Mouse (Mus musculus) WW6 (cell line): ENCODE data around the gene Cgrrf1.

Experiments used
- DNase-seq: peaks from one replicate; pipeline ENCODE4 v3.0.0-alpha.2; 2013; ENCODE audit warnings: low read depth, low spot score

Cgrrf1 gene

DNA sequence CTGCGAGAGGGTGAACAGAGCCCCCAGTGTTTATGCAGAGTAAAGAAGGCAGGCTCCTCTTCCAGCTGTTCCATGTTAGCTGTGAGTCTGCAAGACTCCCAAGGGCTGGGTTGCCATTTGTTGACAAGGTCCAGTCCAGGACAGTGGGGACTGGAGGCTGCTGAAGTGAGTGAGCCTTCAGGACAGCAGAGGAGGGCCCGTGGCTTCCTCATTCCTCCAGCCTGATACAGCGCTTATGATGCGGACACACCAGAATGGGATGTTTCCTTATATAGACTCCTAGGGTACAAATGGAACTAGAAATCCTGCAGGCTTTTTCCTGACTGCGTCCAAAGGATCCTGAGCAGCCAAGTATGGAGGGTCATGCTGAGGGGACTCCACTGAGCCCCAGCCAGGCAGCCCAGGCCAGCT is 54.0 kb downstream of the Cgrrf1 start:
- DNase-seq: no peak

DNA sequence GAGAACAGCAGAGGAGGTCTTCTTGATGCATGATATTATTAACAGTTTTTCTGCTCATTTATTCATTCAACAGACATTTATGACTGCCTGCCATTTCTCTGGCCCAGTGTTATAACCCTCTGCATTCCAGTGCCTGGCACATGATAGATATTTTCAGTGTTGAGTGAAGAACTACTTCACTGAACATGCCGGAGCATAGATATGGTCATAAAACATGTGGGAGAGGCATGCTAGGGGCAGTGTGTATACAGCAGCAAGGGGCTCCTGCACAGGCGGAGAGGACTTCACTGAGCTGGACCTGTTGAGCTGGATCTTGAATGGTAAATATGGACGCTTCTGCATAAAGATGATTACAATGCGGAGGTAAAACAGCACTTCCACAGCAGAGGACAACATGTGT is 57.2 kb downstream of the Cgrrf1 start:
- DNase-seq: no peak

DNA sequence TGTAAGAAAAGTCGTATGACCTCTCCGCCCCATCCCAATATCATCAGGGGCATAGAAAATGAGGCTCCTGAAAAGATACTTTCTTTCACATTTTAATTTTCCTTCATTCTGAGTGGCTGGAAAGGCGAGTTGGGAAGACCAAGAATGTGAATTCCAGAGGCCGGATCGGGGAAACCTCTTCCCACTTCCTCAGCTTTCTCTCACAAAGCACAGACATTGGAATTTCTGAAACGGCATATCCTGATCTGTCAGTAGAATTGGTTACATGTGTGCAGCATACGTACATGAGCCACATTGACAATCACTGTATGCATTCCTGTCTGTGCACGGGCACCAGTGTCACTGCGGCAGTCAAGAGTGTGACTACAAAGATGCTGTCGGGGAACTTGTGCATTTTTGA is 62.0 kb downstream of the Cgrrf1 start:
- DNase-seq: no peak

DNA sequence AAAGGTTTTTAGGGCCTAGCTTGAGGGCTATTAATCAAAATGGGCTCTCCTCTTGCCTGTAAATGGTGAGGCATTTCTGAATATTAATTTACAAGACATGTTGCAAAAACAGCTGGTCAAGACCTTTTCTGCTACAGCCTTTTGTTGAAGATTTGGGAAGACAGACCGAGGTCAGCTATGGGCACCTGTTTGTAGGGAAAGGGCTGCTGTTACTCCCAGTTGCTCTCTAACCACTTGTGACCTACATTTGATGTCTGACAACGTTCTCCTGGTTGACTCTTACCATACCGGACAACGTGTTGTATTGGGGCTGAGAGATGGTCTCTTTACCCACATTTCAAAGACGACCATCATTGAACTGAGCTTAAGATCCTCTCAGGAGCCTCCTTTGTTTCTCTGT is 66.0 kb downstream of the Cgrrf1 start:
- no peak for DNase-seq

DNA sequence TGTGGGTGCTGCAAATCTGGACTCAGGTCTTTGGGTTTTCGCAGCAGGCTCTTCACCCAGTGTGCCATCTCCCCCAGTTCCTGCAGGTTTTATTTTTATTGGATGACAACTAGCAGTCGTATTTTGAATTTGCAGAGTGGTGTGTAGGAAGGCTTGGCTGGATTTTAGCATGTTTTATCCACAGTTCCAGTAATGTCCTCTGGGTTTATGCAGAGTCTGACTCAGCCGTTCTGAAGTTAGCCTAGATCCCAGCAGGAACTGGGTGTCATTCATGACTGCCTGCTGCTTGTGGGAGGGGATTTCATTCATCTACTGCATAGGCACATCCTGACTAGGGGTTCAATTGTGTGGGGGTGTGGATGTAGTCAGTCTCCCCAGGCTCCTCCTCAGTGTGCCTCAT is 66.7 kb downstream of the Cgrrf1 start:
- DNase-seq: no peak

DNA sequence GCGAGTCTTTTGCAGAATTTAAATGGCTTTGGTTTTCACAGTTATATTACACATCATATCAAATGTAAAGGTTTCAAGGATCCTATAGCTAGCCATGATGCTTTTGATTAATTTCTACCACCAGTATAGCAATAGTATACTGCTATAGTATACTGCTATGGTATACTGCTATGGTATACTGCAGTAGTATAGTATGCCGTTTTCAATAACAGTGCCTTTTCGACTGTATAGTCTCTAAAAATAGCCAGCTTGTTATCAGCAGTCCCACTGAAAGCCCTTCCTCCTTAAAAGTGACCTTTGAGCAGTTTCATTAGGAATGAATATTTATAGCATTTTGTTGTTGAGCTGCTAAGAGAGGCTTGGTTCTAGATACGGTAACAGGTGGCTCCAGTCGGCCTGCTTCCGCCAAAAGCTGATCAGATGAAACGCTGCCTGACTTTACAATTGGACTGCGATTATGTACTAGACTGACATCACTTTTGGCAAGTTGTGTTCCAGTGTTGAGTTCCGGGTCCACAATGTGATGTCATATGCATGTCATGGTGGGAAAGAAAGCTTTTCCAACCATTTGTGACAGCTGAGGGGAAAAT is 70.7 kb downstream of the Cgrrf1 start:
- DNase-seq: no peak
